Mouse (Mus musculus): ENCODE data around the gene Sag.

- TF ChIP-seq CTCF (IDR thresholded peaks at IDR 0.05; ENCODE audit: borderline replicate concordance, insufficient read depth, low read depth, low read length) (peak; percentile 19; the same call in 1 of the 2 replicates), POLR2A (IDR thresholded peaks at IDR 0.05; ENCODE audit: borderline replicate concordance, insufficient read depth, low read length) (peak; percentile 38; the same call in 1 of the 2 replicates)
These were observed 50.3 kb downstream of the Sag start for GRCm38 (mm10) chr1:87853601-87854361.

Data from cerebellum, adult 2 months (tissue).